11 mouse cellular contexts compared by ENCODE assay signal in the genomic region with DNA sequence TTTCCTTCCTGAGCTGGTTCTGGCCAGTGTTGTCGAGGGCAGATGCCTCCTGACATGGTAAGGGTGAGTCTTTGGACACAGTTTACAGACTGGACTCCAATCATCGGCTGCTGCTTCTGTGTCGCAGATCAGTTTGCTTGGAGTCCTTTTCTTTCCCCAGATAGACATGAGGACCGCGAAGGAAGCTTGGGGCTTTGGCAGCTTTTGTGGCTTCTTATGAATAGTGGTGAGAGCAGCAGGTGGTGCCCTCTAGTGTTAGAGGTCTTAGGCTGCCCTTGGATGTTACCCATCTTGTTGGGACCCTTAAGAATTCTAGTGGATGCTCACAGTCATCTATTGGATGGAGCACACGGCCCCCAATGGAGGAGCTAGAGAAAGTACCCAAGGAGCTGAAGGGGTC. TPM values are rescaled to one million over a fixed set of nuclear protein-coding genes. Genes with fewer than 3 reads are reported as not detected.
DNase-seq lines count a peak whose midpoint lies in the region; ATAC-seq and TF ChIP-seq lines count a peak whose summit lies in the region.
"Had no signal": no experiment of that assay in that cellular context is flagged by ENCODE, and none has a peak within 500 bp of the region (broad histone marks: within the 10 kb centered on the region; RNA-seq: fewer than 3 reads in every experiment).

No protein-coding gene starts in this region.

- no peaks in the 10 kb centered on the region for H3K9me3 ChIP-seq in hindbrain, embryonic 10.5 days
- no peaks in the 10 kb centered on the region for H3K9me3 ChIP-seq in hindbrain, embryonic 16.5 days (ENCODE audit: control insufficient read depth, low read length)
- no peaks in the 10 kb centered on the region for H3K9me3 ChIP-seq in kidney, postnatal 0 days (replicated peaks; ENCODE audit: low read length)
- H3K9me3 ChIP-seq: embryonic facial prominence, embryonic 13.5 days; limb, embryonic 12.5 days; stomach, embryonic 15.5 days had no signal

- ATAC-seq in hindbrain, embryonic 16.5 days = no peak
- ATAC-seq in CD4-positive, CD25-positive, alpha-beta regulatory T cell, adult 4 months = peak; percentile 65
- ATAC-seq in kidney, postnatal 0 days (replicated peaks; ENCODE audit: low FRiP score, low read depth) = no peak
- ATAC-seq in erythroblast, adult 5-6 weeks (replicated peaks; ENCODE audit: low FRiP score, poor library complexity, severe bottlenecking) = no peak

- WGBS in hindbrain, embryonic 10.5 days = 53% methylated on average over 6 of the region's 6 CpGs
- WGBS in hindbrain, embryonic 16.5 days = 65% methylated on average over 6 of the region's 6 CpGs
- 57% methylated on average over 6 of the region's 6 CpGs for WGBS in kidney, postnatal 0 days

- H3K27ac ChIP-seq in hindbrain, embryonic 10.5 days = no peak overlapping the region
- no peak overlapping the region for H3K27ac ChIP-seq in hindbrain, embryonic 16.5 days (ENCODE audit: low read depth, low read length)
- H3K27ac ChIP-seq in kidney, postnatal 0 days = no peak overlapping the region
- H3K27ac ChIP-seq: embryonic facial prominence, embryonic 13.5 days; limb, embryonic 12.5 days; stomach, embryonic 15.5 days had no signal

- no peak overlapping the region for H3K9ac ChIP-seq in hindbrain, embryonic 16.5 days (ENCODE audit: low read depth, low read length)
- H3K9ac ChIP-seq in kidney, postnatal 0 days (ENCODE audit: low read depth, low read length) = no peak overlapping the region
- H3K9ac ChIP-seq: embryonic facial prominence, embryonic 13.5 days; limb, embryonic 12.5 days; stomach, embryonic 15.5 days had no signal

- H3K36me3 ChIP-seq in hindbrain, embryonic 10.5 days = no peaks in the 10 kb centered on the region
- no peaks in the 10 kb centered on the region for H3K36me3 ChIP-seq in hindbrain, embryonic 16.5 days (ENCODE audit: control insufficient read depth, insufficient read depth, low read length)
- H3K36me3 ChIP-seq in kidney, postnatal 0 days (ENCODE audit: insufficient read depth, low read length) = no peaks in the 10 kb centered on the region
- H3K36me3 ChIP-seq: embryonic facial prominence, embryonic 13.5 days; stomach, embryonic 15.5 days had no signal

- peak; percentile 63 for TF ChIP-seq CTCF in kidney, postnatal 0 days (IDR thresholded peaks at IDR 0.05; ENCODE audit: low read depth)

- peak; percentile 21 for DNase-seq in hindbrain, embryonic 10.5 days (ENCODE audit: low spot score)
- peak; percentile 72 for DNase-seq in adipocyte (ENCODE audit: low spot score)
- DNase-seq in kidney, postnatal 0 days (ENCODE audit: low spot score) = peak; percentile 40
- peak; percentile 14 to 23 for DNase-seq in lung, adult 18-20 months
- peak; percentile 45 for DNase-seq in thymus, postnatal 14 days

- no peaks in the 10 kb centered on the region for H3K27me3 ChIP-seq in hindbrain, embryonic 10.5 days (ENCODE audit: insufficient read depth, poor library complexity, severe bottlenecking)
- H3K27me3 ChIP-seq in hindbrain, embryonic 16.5 days (replicated peaks; ENCODE audit: control insufficient read depth, insufficient read depth, low read length) = no peaks in the 10 kb centered on the region
- H3K27me3 ChIP-seq in kidney, postnatal 0 days (ENCODE audit: insufficient read depth, low read length) = no peaks in the 10 kb centered on the region
- H3K27me3 ChIP-seq: embryonic facial prominence, embryonic 13.5 days; limb, embryonic 12.5 days; stomach, embryonic 15.5 days had no signal

- H3K4me3 ChIP-seq in hindbrain, embryonic 10.5 days = no peak overlapping the region
- no peak overlapping the region for H3K4me3 ChIP-seq in hindbrain, embryonic 16.5 days (ENCODE audit: low read length)
- no peak overlapping the region for H3K4me3 ChIP-seq in kidney, postnatal 0 days (replicated peaks; ENCODE audit: low read depth, low read length)
- H3K4me3 ChIP-seq: embryonic facial prominence, embryonic 13.5 days; limb, embryonic 12.5 days; stomach, embryonic 15.5 days had no signal

- H3K4me2 ChIP-seq in hindbrain, embryonic 16.5 days (ENCODE audit: low read length) = no peak overlapping the region
- H3K4me2 ChIP-seq in kidney, postnatal 0 days (ENCODE audit: low read length) = no peak overlapping the region
- H3K4me2 ChIP-seq: embryonic facial prominence, embryonic 13.5 days; limb, embryonic 12.5 days; stomach, embryonic 15.5 days had no signal

- H3K4me1 ChIP-seq in hindbrain, embryonic 10.5 days (replicated peaks) = peaks cover 18% of the 10 kb centered on the region; the same call in 1 of the 2 replicates
- H3K4me1 ChIP-seq in hindbrain, embryonic 16.5 days (ENCODE audit: control insufficient read depth, insufficient read depth, low read depth, low read length) = no peaks in the 10 kb centered on the region
- H3K4me1 ChIP-seq in kidney, postnatal 0 days (replicated peaks; ENCODE audit: insufficient read depth, low read length) = no peaks in the 10 kb centered on the region
- H3K4me1 ChIP-seq: embryonic facial prominence, embryonic 13.5 days; limb, embryonic 12.5 days; stomach, embryonic 15.5 days had no signal

RNA-seq across cellular contexts. Expression of a gene that starts 13.3 kb away (rescaled TPM):
- 0.11 and 0.44 TPM in 2 replicates for polyA plus RNA-seq in hindbrain, embryonic 10.5 days (2016; fragmentation: Nextera tagmentation; extraction: Ambion mirVana)
- 0.44 and 0.77 TPM in 2 replicates for polyA plus RNA-seq in hindbrain, embryonic 16.5 days (2015; fragmentation: Nextera tagmentation; extraction: Ambion mirVana)
- 1 to 10 TPM; 7.9 TPM for polyA plus RNA-seq in CD4-positive, CD25-positive, alpha-beta regulatory T cell, adult 4 months (2017; shearing (Covaris generic))
- polyA plus RNA-seq in kidney, postnatal 0 days (2015; fragmentation: Nextera tagmentation; extraction: Ambion mirVana) = 2.9 and 3.5 TPM in 2 replicates
- total RNA-seq in erythroblast, adult 5-6 weeks (2015; ENCODE audit: low replicate concordance) = 3.8 TPM in 1 of 2 replicates, not detected in the other
- total RNA-seq in erythroblast, adult 5-6 weeks (2017; ENCODE audit: low replicate concordance) = 0.51 and 0.84 TPM in 2 replicates

RNA-seq across cellular contexts. Expression of a gene that starts 46.8 kb away (rescaled TPM):
- polyA plus RNA-seq in hindbrain, embryonic 10.5 days (2016; fragmentation: Nextera tagmentation; extraction: Ambion mirVana) = 168 and 171 TPM in 2 replicates
- 202 and 210 TPM in 2 replicates for polyA plus RNA-seq in hindbrain, embryonic 16.5 days (2015; fragmentation: Nextera tagmentation; extraction: Ambion mirVana)
- 100 to 1,000 TPM; 366 to 443 TPM for polyA plus RNA-seq in CD4-positive, CD25-positive, alpha-beta regulatory T cell, adult 4 months (2017; shearing (Covaris generic))
- 165 and 182 TPM in 2 replicates for polyA plus RNA-seq in kidney, postnatal 0 days (2015; fragmentation: Nextera tagmentation; extraction: Ambion mirVana)
- 55.7 and 64.4 TPM in 2 replicates for total RNA-seq in erythroblast, adult 5-6 weeks (2015; ENCODE audit: low replicate concordance)
- 57.0 and 75.8 TPM in 2 replicates for total RNA-seq in erythroblast, adult 5-6 weeks (2017; ENCODE audit: low replicate concordance)

Comparison
In these comparisons a context has a peak if more than half of its experiments do, and no peak if none do; other contexts are left out.
1. DNase-seq: peak in every context shown above with its lines; median percentile 72 in adipocyte; 45 in thymus, postnatal 14 days; 40 in kidney, postnatal 0 days; 21 in hindbrain, embryonic 10.5 days; 18 in lung, adult 18-20 months.